Mouse (Mus musculus) neural tube, embryonic 10.5 days (tissue): ENCODE results near the gene Hyal6.

Experiments
- DNase-seq: peaks from one replicate; pipeline ENCODE4 v3.0.0-alpha.2; 2017; ENCODE audit warnings: low spot score; ENCODE audit errors: extremely low spot score

The Hyal6 gene

DNA sequence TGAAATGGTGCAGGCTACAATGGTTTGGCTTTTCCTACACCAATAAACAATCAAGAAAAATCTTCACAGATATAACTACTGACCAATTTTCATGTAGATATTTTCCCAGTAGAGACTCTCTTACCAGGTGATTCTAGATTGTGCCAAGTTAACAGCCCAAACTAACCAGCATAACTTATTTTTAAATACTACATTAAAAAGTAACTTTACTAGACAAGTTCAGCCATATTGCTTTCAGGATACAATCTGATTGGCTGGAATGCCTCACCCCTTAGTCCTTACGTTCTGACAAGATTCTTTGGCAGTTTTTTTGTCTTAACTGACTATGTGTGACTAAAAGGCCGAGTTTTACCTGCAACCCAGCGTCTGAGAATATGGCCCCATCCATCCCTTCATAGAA is at the start of gene Hyal6:
TSS of gene Hyal6 (plus strand) at position 301 of the 400 bp plus-strand sequence.
- no peak for DNase-seq

GRCm38 (mm10) chr6:24687871-24688270 is 45.2 kb upstream of the Hyal6 start:
- DNase-seq, result no peak

DNA sequence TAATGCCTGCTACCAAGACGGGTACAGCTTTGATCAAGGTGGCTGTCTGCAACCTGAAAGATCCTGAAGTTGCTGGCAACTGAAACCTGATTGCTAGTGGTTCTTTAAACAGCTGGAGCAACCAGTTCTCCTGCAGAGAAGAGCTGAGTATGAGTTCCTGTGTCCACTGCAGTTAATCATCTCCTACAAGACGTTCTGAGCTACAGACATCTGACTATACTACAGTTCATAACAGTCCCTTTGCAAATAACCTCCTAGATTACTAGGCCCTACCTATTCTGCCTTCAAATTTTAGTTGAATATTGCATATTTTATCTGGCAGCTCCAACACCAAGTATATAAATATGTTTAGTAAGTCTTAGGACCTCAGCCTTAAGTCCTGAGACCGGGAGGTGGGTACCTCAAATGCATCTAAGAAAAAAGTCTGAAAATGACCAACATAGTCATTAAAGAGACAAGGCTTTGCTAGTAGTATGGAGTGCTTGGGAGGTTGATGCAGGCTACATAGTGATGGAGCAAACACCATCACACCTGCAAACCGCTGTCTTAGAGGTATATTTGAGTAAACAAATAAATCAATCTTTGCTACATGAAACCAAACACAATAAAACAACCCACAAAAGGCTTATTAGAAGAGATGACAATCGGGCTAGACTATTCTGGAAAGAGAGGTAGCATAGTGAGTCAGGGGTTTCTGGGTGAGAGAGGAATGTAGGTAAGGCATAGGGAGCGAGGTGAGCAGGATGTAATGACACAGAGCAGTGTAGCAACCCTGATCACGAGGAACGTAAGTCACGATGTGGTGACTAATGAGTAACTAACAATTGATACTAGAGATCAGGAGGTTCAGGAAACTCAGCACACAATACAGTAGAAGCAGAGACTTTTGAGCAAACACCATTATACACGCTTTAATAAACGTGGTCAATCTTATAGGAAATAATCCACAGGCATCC is 38.3 kb upstream of the Hyal6 start:
- DNase-seq, result no peak

DNA sequence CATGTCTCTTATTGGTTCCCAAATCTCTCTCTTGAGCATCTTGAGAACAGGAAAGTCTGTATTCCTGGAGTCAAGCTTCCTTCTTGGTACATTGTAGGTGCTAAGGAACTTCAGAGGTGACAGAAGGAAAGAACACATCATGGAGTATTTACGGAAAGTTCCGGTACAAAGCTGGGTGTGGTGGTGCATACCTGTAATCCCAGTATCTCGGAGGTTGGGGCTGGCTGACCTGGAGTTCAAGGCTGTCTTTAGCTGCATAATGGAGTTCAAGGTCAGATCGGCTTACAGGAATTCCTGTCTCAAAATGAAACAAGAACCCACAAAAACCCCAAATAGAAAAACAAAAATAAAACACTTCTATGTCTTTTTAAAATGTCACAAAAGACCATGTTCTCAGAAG is 36.9 kb upstream of the Hyal6 start:
- no peak for DNase-seq

GRCm38 (mm10) chr6:24697216-24697615 is 35.8 kb upstream of the Hyal6 start:
- no peak for DNase-seq

DNA sequence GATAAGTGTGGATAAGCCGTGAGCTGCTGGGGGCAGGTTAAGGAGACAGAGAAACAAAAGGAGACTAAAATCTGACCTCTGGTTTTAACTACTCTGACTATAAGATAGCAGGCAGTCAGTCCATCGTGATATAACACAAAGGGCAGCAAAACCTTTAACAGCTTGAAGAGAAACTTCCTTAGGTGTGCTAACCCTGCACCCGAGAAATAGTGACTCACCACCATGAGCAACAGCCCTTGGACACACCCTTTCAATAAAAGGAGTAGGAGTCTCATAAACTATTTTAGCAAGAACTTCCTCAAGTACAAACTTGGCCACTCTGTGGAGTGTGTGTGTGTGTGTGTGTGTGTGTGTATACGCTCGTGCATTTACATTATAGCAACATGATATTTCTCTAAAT is 26.0 kb upstream of the Hyal6 start:
- DNase-seq, result no peak

DNA sequence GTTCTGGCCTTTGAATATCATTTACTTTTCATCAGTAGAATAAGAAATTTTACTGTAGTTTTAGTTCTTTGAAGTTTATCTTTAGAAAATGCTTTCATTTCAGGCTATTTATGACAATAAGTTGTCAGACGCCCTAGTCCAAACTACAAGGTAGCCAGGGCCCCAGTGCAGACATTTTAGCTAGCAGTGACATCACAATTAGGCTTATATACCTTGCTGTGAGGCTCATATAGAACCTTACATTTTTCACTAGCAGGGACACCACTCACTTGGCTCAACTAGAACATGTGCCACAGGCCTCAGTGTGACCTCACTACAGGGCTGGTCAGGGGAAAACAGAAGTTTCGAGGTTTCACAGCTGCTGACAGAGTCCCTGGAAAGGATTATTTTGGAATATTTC is 25.5 kb upstream of the Hyal6 start:
- no peak for DNase-seq

GRCm38 (mm10) chr6:24721317-24722099 is 11.5 kb upstream of the Hyal6 start:
- DNase-seq, result no peak

- no peak for DNase-seq
These were observed 4.9 kb upstream of the Hyal6 start for GRCm38 (mm10) chr6:24728130-24728529.

DNA sequence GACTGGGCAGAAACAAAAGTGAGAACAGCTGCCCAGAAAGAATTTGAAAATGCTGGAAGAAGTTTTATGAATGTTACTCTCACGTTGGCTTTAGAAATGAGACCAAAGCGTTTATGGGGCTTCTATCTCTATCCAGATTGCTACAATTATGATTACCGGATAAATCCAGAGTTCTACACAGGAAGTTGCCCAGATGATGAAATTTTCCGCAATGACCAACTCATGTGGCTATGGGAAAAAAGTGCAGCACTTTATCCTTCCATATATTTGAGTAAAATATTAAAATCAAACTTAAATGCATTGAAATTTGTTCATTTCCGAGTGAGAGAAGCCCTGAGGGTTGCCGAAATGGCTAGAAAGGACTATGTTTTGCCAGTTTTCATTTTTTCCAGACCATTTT is 1.5 kb downstream of the Hyal6 start:
- DNase-seq, result no peak

DNA sequence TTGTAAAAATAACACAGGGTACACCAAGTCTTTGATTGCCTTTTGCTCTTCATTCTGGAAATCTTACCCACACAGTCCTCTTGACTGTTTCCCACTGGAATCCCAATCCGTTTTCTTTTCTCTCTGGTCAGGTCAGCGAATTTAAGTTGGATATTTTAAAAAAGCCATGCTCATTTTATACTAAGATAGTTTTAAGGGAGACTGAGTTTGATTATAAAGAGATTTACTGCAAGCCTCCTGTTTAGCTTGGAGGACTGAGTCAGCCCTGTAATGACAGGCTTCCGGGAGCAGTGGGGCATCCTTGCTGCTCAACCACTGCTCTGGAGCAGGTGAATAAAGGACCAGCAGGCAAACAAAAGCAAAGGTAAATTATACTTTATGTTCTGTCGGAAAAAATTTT is 15.0 kb downstream of the Hyal6 start, which contains the start of gene Hyal4:
TSS of gene Hyal4 (plus strand) at position 301 of the 400 bp plus-strand sequence.
- no peak for DNase-seq

GRCm38 (mm10) chr6:24759281-24759680 is 26.2 kb downstream of the Hyal6 start:
- no peak for DNase-seq

GRCm38 (mm10) chr6:24766261-24766660 is 33.2 kb downstream of the Hyal6 start:
- no peak for DNase-seq

DNA sequence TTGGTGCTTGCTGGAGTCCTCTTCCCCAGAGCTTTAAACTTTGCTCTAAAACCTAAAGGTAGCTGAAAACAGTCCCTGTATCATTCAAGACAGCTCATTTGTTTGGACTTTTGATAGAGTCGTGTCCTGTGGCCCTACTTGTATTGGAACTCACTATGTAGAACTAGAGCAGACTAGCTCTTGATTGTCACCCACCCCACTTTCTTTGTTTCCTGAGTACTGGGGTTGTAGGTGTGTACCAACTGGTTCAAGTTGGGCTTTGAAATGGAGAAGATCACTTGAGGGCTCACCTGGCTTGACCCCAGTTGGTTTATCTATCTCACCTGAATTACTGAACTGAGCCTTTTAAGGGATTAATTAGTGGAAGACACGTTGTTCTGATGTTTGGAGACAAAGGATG is 46.1 kb downstream of the Hyal6 start:
- no peak for DNase-seq

DNA sequence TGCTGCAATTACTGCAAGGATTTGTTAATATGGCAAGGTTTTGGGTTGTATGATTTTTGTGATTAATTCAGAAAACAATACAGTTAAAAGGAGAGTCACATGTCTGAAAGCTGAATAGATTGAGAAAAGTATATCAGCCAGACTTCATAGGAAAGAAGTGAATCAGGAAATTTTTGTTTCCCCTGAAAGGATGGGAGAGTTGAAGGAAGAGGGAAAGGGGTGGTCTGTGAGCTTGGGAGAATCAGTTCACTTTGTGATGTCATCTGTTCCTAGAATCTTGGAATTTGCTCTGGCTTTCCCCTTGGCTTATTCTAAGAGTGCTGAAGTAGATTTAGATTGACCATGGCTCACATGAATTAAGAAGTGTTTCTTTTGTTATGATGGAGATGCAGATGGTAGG is 57.8 kb downstream of the Hyal6 start, which contains the start of gene Spam1:
TSS of gene Spam1 (plus strand) at position 301 of the 400 bp plus-strand sequence.
- no peak for DNase-seq
